In the genomic region with DNA sequence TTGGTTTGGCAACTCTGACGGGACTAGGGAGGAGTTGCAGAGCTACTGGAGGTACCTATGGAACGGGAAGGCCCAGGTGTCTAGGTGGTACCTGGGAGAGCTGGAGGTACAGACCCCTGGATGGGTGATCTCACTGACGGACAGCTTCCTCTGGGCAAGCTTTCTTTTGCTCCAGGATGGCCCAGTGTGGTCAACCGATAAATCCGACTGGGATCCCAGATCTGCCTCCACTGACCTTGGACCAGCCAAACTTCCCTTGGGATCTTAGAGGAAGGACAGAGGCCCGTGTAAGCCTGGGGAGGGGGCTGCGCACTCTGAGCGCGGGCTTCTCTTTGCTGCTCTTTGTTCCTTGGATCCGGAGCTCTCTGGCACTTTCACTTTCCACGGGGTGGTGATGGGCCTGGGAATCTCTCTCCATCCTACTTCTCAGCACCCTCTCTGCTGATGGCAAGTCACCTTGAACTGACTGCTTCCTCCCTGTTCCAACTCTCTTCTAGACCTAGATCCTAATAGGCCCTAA, we compare ENCODE assay signal across 8 mouse cellular contexts. TPM values are rescaled to one million over a fixed set of nuclear protein-coding genes. Genes with fewer than 3 reads are reported as not detected.
DNase-seq lines count a peak whose midpoint lies in the region; ATAC-seq and TF ChIP-seq lines count a peak whose summit lies in the region.

No protein-coding gene starts in this region.

- peak; percentile 42 for DNase-seq in ovary, adult 18-20 months (ENCODE audit: low spot score)
- DNase-seq in ovary, postnatal 14 days (ENCODE audit: low spot score), result no peak
- peak; percentile 61 for DNase-seq in kidney, adult 11 months
- DNase-seq in lung, postnatal 0 days (ENCODE audit: low spot score), result no peak
- DNase-seq in cerebellum, adult 9-10 months, result no peak
- no peak for DNase-seq in layer of hippocampus, adult 18-20 months (ENCODE audit: low spot score in 2 of 2)
- no peak for DNase-seq in urinary bladder, postnatal 14 days (ENCODE audit: low spot score)

- peaks cover 6% of the 10 kb centered on the region for H3K36me3 ChIP-seq in forebrain, embryonic 13.5 days (ENCODE audit: poor library complexity, severe bottlenecking)
- no peaks in the 10 kb centered on the region for H3K36me3 ChIP-seq in lung, postnatal 0 days (ENCODE audit: insufficient read depth, low read length)

- no peak overlapping the region for H3K27ac ChIP-seq in forebrain, embryonic 13.5 days
- H3K27ac ChIP-seq in lung, postnatal 0 days (ENCODE audit: low read length), result peak overlapping the region; percentile 59; the same call in 1 of the 2 replicates

- TF ChIP-seq EP300 in lung, postnatal 0 days (IDR thresholded peaks at IDR 0.05), result no peak

- TF ChIP-seq CTCF in lung, postnatal 0 days (IDR thresholded peaks at IDR 0.05), result no peak

- WGBS in forebrain, embryonic 13.5 days, result under 1% methylated on average over 11 of the region's 11 CpGs
- WGBS in lung, postnatal 0 days, result 1% methylated on average over 11 of the region's 11 CpGs

- no peaks in the 10 kb centered on the region for H3K27me3 ChIP-seq in forebrain, embryonic 13.5 days
- no peaks in the 10 kb centered on the region for H3K27me3 ChIP-seq in lung, postnatal 0 days (replicated peaks; ENCODE audit: insufficient read depth, low read length)

- peak overlapping the region; percentile 72 for H3K4me3 ChIP-seq in forebrain, embryonic 13.5 days
- peak overlapping the region; percentile 58 for H3K4me3 ChIP-seq in lung, postnatal 0 days (ENCODE audit: low read depth, low read length)

- peak overlapping the region; percentile 88 for H3K4me2 ChIP-seq in forebrain, embryonic 13.5 days
- H3K4me2 ChIP-seq in lung, postnatal 0 days (replicated peaks; ENCODE audit: low read depth, low read length), result peak overlapping the region; percentile 96

- peak; percentile 38; the same call in 1 of the 2 replicates for ATAC-seq in forebrain, embryonic 13.5 days
- no peak for ATAC-seq in lung, postnatal 0 days

- H3K9me3 ChIP-seq in forebrain, embryonic 13.5 days (replicated peaks), result no peaks in the 10 kb centered on the region
- H3K9me3 ChIP-seq in lung, postnatal 0 days (ENCODE audit: low read length), result no peaks in the 10 kb centered on the region

- H3K4me1 ChIP-seq in forebrain, embryonic 13.5 days, result peaks cover 48% of the 10 kb centered on the region
- H3K4me1 ChIP-seq in lung, postnatal 0 days (ENCODE audit: insufficient read depth, low read depth, low read length), result no peaks in the 10 kb centered on the region

- H3K9ac ChIP-seq in forebrain, embryonic 13.5 days, result peak overlapping the region; percentile 87
- peak overlapping the region; percentile 59 for H3K9ac ChIP-seq in lung, postnatal 0 days (replicated peaks; ENCODE audit: low read depth)

RNA-seq across cellular contexts. Expression of gene Slc12a7, which starts 31.4 kb away (rescaled TPM):
- polyA plus RNA-seq in forebrain, embryonic 13.5 days (2015; fragmentation: Nextera tagmentation; extraction: Ambion mirVana), result 20.1 and 26.4 TPM in 2 replicates
- polyA plus RNA-seq in lung, postnatal 0 days (2015; fragmentation: Nextera tagmentation; extraction: Ambion mirVana), result 10.4 and 10.5 TPM in 2 replicates
- 1 to 10 TPM; 2.9 to 5.1 TPM for total RNA-seq in layer of hippocampus, adult 18-20 months (2021)

RNA-seq across cellular contexts. Expression of gene Slc6a19, which starts 59.7 kb away (rescaled TPM):
- 0.19 and 0.20 TPM in 2 replicates for polyA plus RNA-seq in forebrain, embryonic 13.5 days (2015; fragmentation: Nextera tagmentation; extraction: Ambion mirVana)
- not detected in 2 replicates for polyA plus RNA-seq in lung, postnatal 0 days (2015; fragmentation: Nextera tagmentation; extraction: Ambion mirVana)
- under 1 TPM in 1 of 2 experiments, not detected in 1; 0.17 TPM for total RNA-seq in layer of hippocampus, adult 18-20 months (2021)

Comparison
In these comparisons a context has a peak if more than half of its experiments do, and no peak if none do; other contexts are left out.
1. DNase-seq: peak in ovary, adult 18-20 months (single experiment) and kidney, adult 11 months (single experiment); none in ovary, postnatal 14 days (single experiment), lung, postnatal 0 days (single experiment), cerebellum, adult 9-10 months (single experiment), layer of hippocampus, adult 18-20 months (0 of 2) and urinary bladder, postnatal 14 days (single experiment).